Mouse (Mus musculus): Measurements from ENCODE around the gene 1700016H13Rik. TPM values are rescaled to one million over a fixed set of nuclear protein-coding genes. Genes with fewer than 3 reads are reported as not detected.

1700016H13Rik gene
- polyA plus RNA-seq (2015; fragmentation: Nextera tagmentation; extraction: Ambion mirVana), result 0.30 and 0.41 TPM in 2 replicates

GRCm38 (mm10) chr5:103655346-103656118 is at the start of gene 1700016H13Rik:
Gene 1700016H13Rik (minus strand): TSS chr5:103656010.
- peak within 1 kb of the TSS; percentile 61 for H3K4me3 ChIP-seq
- no peak within 1 kb of the TSS for H3K27ac ChIP-seq
- no peaks in the 10 kb centered on the region for H3K9me3 ChIP-seq
- peak within 1 kb of the TSS; percentile 98 for H3K4me2 ChIP-seq
- WGBS, result 1% methylated on average over 53 of the region's 56 CpGs
- H3K36me3 ChIP-seq, result no peaks in the 10 kb centered on the region
- H3K9ac ChIP-seq, result peak within 1 kb of the TSS; percentile 75
- peak; percentile 77 for ATAC-seq (ENCODE audit: insufficient number of reproducible peaks, insufficient read depth, low FRiP score, low TSS enrichment, low read depth)
- 0 out of 2 replicates have a peak, but pooled peaks cover 8% of the 10 kb centered on the region for H3K27me3 ChIP-seq
- H3K4me1 ChIP-seq, result 0 out of 2 replicates have a peak, but pooled peaks cover 7% of the 10 kb centered on the region

- no peaks in the 10 kb centered on the region for H3K9me3 ChIP-seq
- no peak for ATAC-seq (ENCODE audit: insufficient number of reproducible peaks, insufficient read depth, low FRiP score, low TSS enrichment, low read depth)
- H3K4me2 ChIP-seq, result no peak overlapping the region
- H3K36me3 ChIP-seq, result no peaks in the 10 kb centered on the region
- H3K27ac ChIP-seq, result no peak overlapping the region
- H3K4me1 ChIP-seq, result no peaks in the 10 kb centered on the region
- no peak overlapping the region for H3K4me3 ChIP-seq
- WGBS, result 88% methylated on average over 4 of the region's 4 CpGs
- H3K9ac ChIP-seq, result no peak overlapping the region
- no peaks in the 10 kb centered on the region for H3K27me3 ChIP-seq
These were observed 49.5 kb upstream of the 1700016H13Rik start for GRCm38 (mm10) chr5:103705331-103705730.

GRCm38 (mm10) chr5:103702527-103702926 is 46.7 kb upstream of the 1700016H13Rik start:
- Histone ChIP-seq H3K9me3 (no peaks in the 10 kb centered on the region), H3K36me3 (no peaks in the 10 kb centered on the region), H3K4me3 (no peak overlapping the region), H3K27me3 (no peaks in the 10 kb centered on the region), H3K4me1 (0 out of 2 replicates have a peak, but pooled peaks cover 1% of the 10 kb centered on the region), H3K9ac (no peak overlapping the region), H3K4me2 (no peak overlapping the region), H3K27ac (no peak overlapping the region)
- no peak for ATAC-seq (ENCODE audit: insufficient number of reproducible peaks, insufficient read depth, low FRiP score, low TSS enrichment, low read depth)
- WGBS, result 68% methylated on average over 6 of the region's 6 CpGs

GRCm38 (mm10) chr5:103701466-103701865 is 45.7 kb upstream of the 1700016H13Rik start:
- H3K27ac ChIP-seq, result no peak overlapping the region
- H3K9me3 ChIP-seq, result no peaks in the 10 kb centered on the region
- H3K9ac ChIP-seq, result no peak overlapping the region
- no peaks in the 10 kb centered on the region for H3K36me3 ChIP-seq
- H3K4me3 ChIP-seq, result no peak overlapping the region
- ATAC-seq (ENCODE audit: insufficient number of reproducible peaks, insufficient read depth, low FRiP score, low TSS enrichment, low read depth), result no peak
- 67% methylated on average over 3 of the region's 3 CpGs for WGBS
- H3K27me3 ChIP-seq, result no peaks in the 10 kb centered on the region
- H3K4me2 ChIP-seq, result no peak overlapping the region
- 0 out of 2 replicates have a peak, but pooled peaks cover 6% of the 10 kb centered on the region for H3K4me1 ChIP-seq

GRCm38 (mm10) chr5:103700661-103701060 is 44.9 kb upstream of the 1700016H13Rik start:
- no peak overlapping the region for H3K4me3 ChIP-seq
- no peak overlapping the region for H3K4me2 ChIP-seq
- no peaks in the 10 kb centered on the region for H3K27me3 ChIP-seq
- H3K9me3 ChIP-seq, result no peaks in the 10 kb centered on the region
- no peak overlapping the region for H3K27ac ChIP-seq
- 0 out of 2 replicates have a peak, but pooled peaks cover 6% of the 10 kb centered on the region for H3K4me1 ChIP-seq
- no peaks in the 10 kb centered on the region for H3K36me3 ChIP-seq
- no peak for ATAC-seq (ENCODE audit: insufficient number of reproducible peaks, insufficient read depth, low FRiP score, low TSS enrichment, low read depth)
- 67% methylated on average over 2 of the region's 2 CpGs for WGBS
- no peak overlapping the region for H3K9ac ChIP-seq

GRCm38 (mm10) chr5:103699537-103699936 is 43.7 kb upstream of the 1700016H13Rik start:
- Histone ChIP-seq H3K36me3 (no peaks in the 10 kb centered on the region), H3K4me3 (no peak overlapping the region), H3K9ac (no peak overlapping the region), H3K4me1 (0 out of 2 replicates have a peak, but pooled peaks cover 6% of the 10 kb centered on the region), H3K4me2 (no peak overlapping the region), H3K27me3 (peaks cover 1% of the 10 kb centered on the region), H3K9me3 (no peaks in the 10 kb centered on the region), H3K27ac (no peak overlapping the region)
- ATAC-seq (ENCODE audit: insufficient number of reproducible peaks, insufficient read depth, low FRiP score, low TSS enrichment, low read depth), result no peak
- 62% methylated on average over 4 of the region's 4 CpGs for WGBS

GRCm38 (mm10) chr5:103698577-103698976 is 42.8 kb upstream of the 1700016H13Rik start:
- Histone ChIP-seq H3K9ac (no peak overlapping the region), H3K27me3 (peaks cover 11% of the 10 kb centered on the region), H3K36me3 (no peaks in the 10 kb centered on the region), H3K4me2 (no peak overlapping the region), H3K27ac (no peak overlapping the region), H3K4me1 (peaks cover 9% of the 10 kb centered on the region; the same call in 1 of the 2 replicates), H3K9me3 (no peaks in the 10 kb centered on the region), H3K4me3 (no peak overlapping the region)
- WGBS, result 60% methylated on average over 4 of the region's 4 CpGs
- ATAC-seq (ENCODE audit: insufficient number of reproducible peaks, insufficient read depth, low FRiP score, low TSS enrichment, low read depth), result no peak

- H3K4me1 ChIP-seq, result peaks cover 15% of the 10 kb centered on the region
- no peaks in the 10 kb centered on the region for H3K36me3 ChIP-seq
- no peak overlapping the region for H3K9ac ChIP-seq
- H3K27me3 ChIP-seq, result peaks cover 17% of the 10 kb centered on the region
- H3K4me3 ChIP-seq, result no peak overlapping the region
- no peak for ATAC-seq (ENCODE audit: insufficient number of reproducible peaks, insufficient read depth, low FRiP score, low TSS enrichment, low read depth)
- no peak overlapping the region for H3K4me2 ChIP-seq
- 59% methylated on average over 5 of the region's 5 CpGs for WGBS
- no peak overlapping the region for H3K27ac ChIP-seq
- H3K9me3 ChIP-seq, result no peaks in the 10 kb centered on the region
These were observed 42.2 kb upstream of the 1700016H13Rik start for GRCm38 (mm10) chr5:103697875-103698491.

GRCm38 (mm10) chr5:103694094-103694493 is 38.3 kb upstream of the 1700016H13Rik start:
- Histone ChIP-seq H3K9me3 (no peaks in the 10 kb centered on the region), H3K36me3 (no peaks in the 10 kb centered on the region), H3K27me3 (peaks cover 25% of the 10 kb centered on the region), H3K27ac (no peak overlapping the region), H3K4me3 (peak overlapping the region; percentile 61; the same call in 1 of the 2 replicates), H3K4me1 (peaks cover 25% of the 10 kb centered on the region), H3K4me2 (0 out of 2 replicates have a peak overlapping the region, but pooled peaks have one; percentile 99), H3K9ac (no peak overlapping the region)
- WGBS, result 48% methylated on average over 6 of the region's 6 CpGs
- ATAC-seq (ENCODE audit: insufficient number of reproducible peaks, insufficient read depth, low FRiP score, low TSS enrichment, low read depth), result no peak

GRCm38 (mm10) chr5:103693041-103693641 is 37.3 kb upstream of the 1700016H13Rik start:
- H3K27ac ChIP-seq, result no peak overlapping the region
- H3K36me3 ChIP-seq, result no peaks in the 10 kb centered on the region
- peak overlapping the region; percentile 69 for H3K9ac ChIP-seq
- no peaks in the 10 kb centered on the region for H3K9me3 ChIP-seq
- peaks cover 25% of the 10 kb centered on the region for H3K27me3 ChIP-seq
- H3K4me2 ChIP-seq, result peak overlapping the region; percentile 99
- peak overlapping the region; percentile 61 for H3K4me3 ChIP-seq
- under 1% methylated on average over 28 of the region's 28 CpGs for WGBS
- H3K4me1 ChIP-seq, result peaks cover 25% of the 10 kb centered on the region
- ATAC-seq (ENCODE audit: insufficient number of reproducible peaks, insufficient read depth, low FRiP score, low TSS enrichment, low read depth), result no peak

GRCm38 (mm10) chr5:103692531-103693040 is 36.8 kb upstream of the 1700016H13Rik start:
- peak overlapping the region; percentile 99 for H3K4me2 ChIP-seq
- no peaks in the 10 kb centered on the region for H3K36me3 ChIP-seq
- H3K9me3 ChIP-seq, result no peaks in the 10 kb centered on the region
- H3K4me3 ChIP-seq, result peak overlapping the region; percentile 61
- no peak for ATAC-seq (ENCODE audit: insufficient number of reproducible peaks, insufficient read depth, low FRiP score, low TSS enrichment, low read depth)
- peaks cover 24% of the 10 kb centered on the region for H3K4me1 ChIP-seq
- peaks cover 25% of the 10 kb centered on the region for H3K27me3 ChIP-seq
- under 1% methylated on average over 34 of the region's 34 CpGs for WGBS
- H3K27ac ChIP-seq, result no peak overlapping the region
- H3K9ac ChIP-seq, result peak overlapping the region; percentile 69

All from embryonic facial prominence, embryonic 13.5 days (tissue).